Mouse (Mus musculus) WW6 (cell line): Measurements from ENCODE around the gene Hormad2.

Experiments
- DNase-seq: peaks from one replicate; pipeline ENCODE4 v3.0.0-alpha.2; 2013; ENCODE audit warnings: low read depth, low spot score

The Hormad2 gene

DNA sequence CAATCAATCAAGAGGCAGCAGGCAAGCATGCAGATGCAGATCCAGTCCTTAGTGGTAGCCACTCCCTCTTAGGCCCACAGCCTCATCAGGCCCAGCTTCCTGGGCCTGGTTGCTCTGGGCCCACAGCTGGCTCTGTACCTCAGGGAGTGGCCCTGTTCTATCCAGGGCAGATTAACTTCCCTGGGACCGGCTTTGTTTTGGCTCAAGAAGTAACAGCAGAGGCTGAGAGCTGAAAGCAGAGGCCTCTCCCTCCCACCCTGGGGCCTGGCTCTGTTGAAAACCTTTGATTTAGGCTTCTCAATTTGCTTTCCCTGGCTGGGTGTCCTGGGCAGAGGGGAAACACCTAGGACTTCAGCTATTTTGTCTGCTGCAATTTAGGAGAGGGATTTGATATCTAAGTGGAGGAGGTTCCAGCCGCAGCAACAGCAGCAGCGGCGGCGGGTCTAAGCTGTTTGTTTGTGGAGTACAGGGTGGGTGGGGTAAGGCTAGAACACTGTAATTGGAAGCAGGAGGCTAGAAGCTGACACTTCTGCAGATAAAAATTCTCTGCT is 138.5 kb downstream of the Hormad2 start:
- DNase-seq, result peak; percentile 89

DNA sequence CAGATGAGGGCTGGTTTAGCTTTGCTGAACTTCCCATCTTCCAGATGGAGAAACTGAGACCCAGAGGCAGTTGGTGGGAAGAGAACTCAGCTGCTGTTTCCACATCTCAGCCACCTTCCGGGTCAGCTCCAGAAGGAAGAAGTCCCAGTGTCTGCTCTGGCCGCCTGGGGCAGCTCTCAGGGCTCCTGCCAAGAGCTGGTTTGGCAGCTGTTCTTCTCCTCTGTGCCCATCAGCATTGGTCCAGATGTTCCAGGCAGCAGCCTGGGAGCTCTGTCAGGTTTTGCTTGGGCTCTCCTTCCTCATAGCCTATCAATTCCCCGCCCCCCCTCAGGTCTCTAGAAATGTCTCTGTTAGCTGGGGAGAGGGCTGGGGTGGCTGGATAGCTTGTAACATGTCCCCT is 140.2 kb downstream of the Hormad2 start:
- DNase-seq, result no peak

DNA sequence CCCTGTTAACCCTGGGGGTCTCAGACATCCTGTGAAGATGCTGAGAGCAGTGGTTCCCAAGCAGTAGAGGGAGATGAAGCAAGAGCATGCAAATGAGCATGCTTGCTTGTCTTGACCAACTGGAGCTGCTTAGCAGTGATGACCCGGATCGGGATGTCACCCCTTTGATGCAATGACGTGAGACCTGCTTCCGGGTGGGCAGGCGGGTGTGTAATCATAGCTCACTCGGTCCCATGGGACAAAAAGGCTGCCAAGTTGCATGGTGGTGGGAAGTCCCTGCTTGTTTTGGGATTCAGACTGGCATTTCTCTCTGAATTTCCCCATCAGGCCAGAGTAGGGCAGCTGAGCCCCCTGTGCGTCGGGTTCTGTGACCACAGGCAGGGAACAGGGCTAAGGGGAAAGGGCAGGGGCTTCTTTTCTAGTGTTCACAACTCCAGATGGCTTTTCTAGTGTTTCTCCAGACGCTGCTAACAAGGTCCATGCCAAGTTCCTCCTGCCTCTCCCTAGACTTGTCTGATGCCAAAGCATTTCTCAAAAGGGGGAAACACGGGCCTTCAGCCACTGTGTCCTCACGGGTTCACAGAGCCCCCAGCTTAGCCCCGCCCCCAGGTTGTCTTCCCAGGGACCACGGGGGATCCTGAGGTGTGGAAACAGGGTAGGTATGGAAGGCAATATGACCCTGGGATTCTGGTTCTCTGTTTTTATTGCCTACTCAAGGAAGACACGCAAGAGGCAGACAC is 141.0 kb downstream of the Hormad2 start:
- no peak for DNase-seq

DNA sequence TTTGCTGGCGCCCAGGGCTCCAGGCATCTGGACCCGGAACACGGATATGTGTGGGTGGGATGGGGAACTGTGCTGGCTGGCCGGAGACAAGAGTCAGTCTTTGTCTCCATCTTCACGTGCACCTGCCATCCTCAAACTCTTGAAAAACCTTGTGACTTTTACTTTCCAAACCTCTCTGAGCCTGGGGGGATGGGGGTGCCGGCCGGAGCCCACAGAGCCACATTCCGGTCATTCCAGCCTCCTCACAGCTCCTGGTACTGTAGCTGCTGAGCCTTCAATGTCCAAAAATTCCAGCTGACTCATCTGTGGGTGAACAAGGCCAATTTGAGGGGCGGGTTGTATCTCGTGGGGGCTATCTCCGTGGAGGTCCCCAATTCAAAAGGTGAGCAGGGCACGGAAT is 141.7 kb downstream of the Hormad2 start:
- no peak for DNase-seq

DNA sequence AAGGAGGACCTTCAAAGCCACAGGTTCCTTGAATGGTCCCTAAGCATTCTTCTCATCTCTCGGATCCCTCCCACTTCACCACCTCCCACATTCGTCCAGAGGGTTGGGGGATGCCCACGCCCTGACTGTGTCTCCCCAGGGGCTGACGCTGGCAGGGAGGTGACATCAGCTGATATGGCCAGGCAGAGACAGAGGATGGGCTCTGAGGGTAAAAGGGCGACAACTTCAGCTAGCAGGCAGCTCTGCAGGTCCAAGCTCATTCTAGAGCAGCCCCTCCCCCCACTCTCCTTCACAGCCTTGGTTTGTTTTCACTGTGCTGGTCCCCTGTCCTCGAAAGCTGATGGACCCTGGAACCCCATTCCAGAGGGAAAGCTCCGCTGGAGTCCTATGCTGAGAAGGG is 142.3 kb downstream of the Hormad2 start:
- DNase-seq, result no peak

DNA sequence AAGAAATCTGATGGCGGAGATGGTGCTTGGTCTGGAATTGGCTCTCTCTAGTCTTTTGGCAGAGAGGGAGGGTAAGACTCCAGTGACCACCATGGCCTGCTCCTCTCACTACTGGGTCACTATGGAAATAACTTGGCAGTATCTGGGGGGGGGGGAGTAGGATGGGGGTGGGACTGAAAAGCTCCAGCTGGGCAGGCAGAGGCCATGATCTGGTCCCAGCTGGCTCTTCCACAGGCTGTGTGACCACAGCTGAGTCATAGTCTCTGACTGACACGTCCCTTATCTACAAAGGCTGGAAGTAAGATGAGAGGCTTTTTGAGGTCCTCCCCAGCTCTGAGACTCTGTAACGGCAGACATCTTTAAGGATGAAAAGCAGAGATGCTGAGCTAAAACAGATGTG is 143.2 kb downstream of the Hormad2 start:
- no peak for DNase-seq

DNA sequence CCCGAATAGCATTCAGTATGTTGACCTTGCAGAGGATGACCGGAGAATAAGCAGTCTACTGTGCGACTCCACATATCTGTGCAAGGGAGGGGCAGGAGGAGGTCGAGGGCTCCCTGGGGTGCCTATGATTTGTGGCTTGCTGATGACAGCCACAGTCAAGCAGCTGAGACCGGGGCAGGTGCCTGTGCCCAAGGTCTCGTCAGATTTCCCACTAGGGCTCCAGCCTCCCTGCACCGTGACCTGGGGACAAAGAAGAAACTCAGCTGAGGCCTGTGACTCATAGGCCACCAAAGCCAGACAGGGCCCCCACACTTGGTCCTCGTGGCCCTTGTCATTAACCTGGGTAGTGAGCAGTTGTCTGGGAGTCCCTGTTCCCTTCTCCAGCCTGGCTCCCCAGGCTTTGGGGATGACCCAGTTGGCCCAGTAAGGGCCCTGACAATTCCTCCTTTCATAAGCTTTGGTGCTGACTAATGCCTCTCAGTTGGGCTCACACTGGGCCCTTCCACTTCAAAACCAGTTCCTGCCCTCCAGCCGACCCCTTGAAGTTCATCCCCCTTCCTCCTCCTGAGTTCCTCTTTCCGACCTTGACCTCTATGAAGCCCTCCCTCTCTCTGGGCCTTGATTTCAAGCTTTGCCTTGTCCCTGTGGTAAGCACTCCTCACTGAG is 144.2 kb downstream of the Hormad2 start:
- no peak for DNase-seq
